Mouse (Mus musculus): ENCODE measurements at regions not wholly inside any gene's neighbourhood (a gene's known extent, or its start where the extent isn't known, plus 50 kb on each side); places are given as distances from the start of the nearest gene placed in this dataset.

DNA sequence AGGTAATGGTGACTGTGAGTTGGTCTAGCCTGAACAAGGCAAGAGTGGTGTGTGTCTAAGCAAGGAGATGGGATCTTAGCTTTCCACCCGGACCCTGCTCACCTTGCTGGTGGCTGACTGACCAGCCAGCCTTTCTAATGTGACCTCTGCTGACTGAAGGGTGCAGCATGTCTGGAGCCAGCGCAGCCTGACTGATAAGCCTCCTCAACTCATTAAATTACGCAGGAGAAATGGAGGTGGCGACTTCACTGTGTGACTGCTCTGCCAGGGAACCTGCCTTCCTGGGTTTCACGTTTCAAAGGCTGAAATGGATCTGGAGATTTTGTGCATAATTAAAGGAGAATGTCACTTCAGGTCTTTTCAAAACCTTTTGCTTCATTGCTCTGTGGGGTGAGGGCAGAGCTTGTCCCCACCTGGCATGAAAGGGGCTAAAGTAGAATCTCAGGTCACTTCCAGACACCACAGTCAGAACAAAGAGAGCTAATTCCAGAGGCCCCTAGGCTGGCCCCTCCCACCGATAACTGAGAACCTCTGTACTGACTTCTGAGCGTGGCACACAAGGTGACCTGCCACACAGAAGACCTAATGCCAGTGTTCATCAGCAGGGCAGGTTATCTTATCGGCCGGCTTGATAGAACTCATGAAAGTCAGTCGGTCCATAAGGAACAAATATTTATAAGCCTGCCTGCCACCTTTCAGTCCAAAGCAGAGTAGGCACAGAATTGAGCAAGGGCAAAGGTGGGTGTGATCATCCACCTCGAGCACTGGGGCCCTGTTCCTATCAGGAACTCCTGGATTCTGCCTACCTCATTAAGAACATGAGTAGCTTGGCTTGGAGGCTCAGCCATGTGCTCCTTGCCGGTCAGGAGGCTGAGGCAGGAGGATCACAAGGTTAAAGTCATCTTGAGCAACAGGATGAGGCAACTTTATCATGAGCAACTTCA, 53.1 kb upstream of the Vps8 start:
- TF ChIP-seq GATA1 (IDR thresholded peaks at IDR 0.05; ENCODE audit: low read length) (no peak), TAL1 (IDR thresholded peaks at IDR 0.05; ENCODE audit: low read length) (no peak)
